47 mouse cellular contexts compared by ENCODE assay signal in genomic region chr11:104164257-104164656, GRCm38 (mm10). TPM values are rescaled to one million over a fixed set of nuclear protein-coding genes. Genes with fewer than 3 reads are reported as not detected.
"Had no signal": no experiment of that assay in that cellular context is flagged by ENCODE, and none has a peak within 500 bp of the region (broad histone marks: within the 10 kb centered on the region; RNA-seq: fewer than 3 reads in every experiment).

No protein-coding gene starts in this region.

- H3K27ac ChIP-seq: limb, embryonic 10.5 days; limb, embryonic 12.5 days; limb, embryonic 13.5 days; limb, embryonic 15.5 days; liver, embryonic 12.5 days; liver, embryonic 13.5 days; liver, embryonic 14.5 days; liver, embryonic 15.5 days; lung, embryonic 15.5 days; macrophage; midbrain, embryonic 10.5 days; midbrain, embryonic 12.5 days; midbrain, embryonic 13.5 days; midbrain, embryonic 15.5 days; neural tube, embryonic 12.5 days had no signal

- H3K36me3 ChIP-seq: limb, embryonic 10.5 days; limb, embryonic 12.5 days; limb, embryonic 13.5 days; limb, embryonic 15.5 days; liver, embryonic 12.5 days; liver, embryonic 13.5 days; liver, embryonic 15.5 days; lung, embryonic 15.5 days; midbrain, embryonic 10.5 days; midbrain, embryonic 12.5 days; midbrain, embryonic 13.5 days; midbrain, embryonic 15.5 days; neural tube, embryonic 12.5 days had no signal

- H3K9me3 ChIP-seq: limb, embryonic 10.5 days; limb, embryonic 12.5 days; limb, embryonic 13.5 days; limb, embryonic 15.5 days; liver, embryonic 12.5 days; liver, embryonic 13.5 days; liver, embryonic 15.5 days; lung, embryonic 15.5 days; megakaryocyte, embryonic 14.5 days; midbrain, embryonic 10.5 days; midbrain, embryonic 12.5 days; midbrain, embryonic 13.5 days; midbrain, embryonic 15.5 days; neural tube, embryonic 12.5 days had no signal

- H3K4me3 ChIP-seq: limb, embryonic 10.5 days; limb, embryonic 12.5 days; limb, embryonic 13.5 days; limb, embryonic 15.5 days; liver, embryonic 12.5 days; liver, embryonic 13.5 days; liver, embryonic 15.5 days; lung, embryonic 15.5 days; megakaryocyte, embryonic 14.5 days; midbrain, embryonic 10.5 days; midbrain, embryonic 12.5 days; midbrain, embryonic 13.5 days; midbrain, embryonic 15.5 days; myocyte; neural tube, embryonic 12.5 days had no signal

- ATAC-seq: liver, embryonic 12.5 days; liver, postnatal 0 days; lung, postnatal 0 days; midbrain, embryonic 13.5 days; midbrain, embryonic 15.5 days; midbrain, embryonic 16.5 days had no signal

- H3K4me1 ChIP-seq: limb, embryonic 12.5 days; limb, embryonic 13.5 days; limb, embryonic 15.5 days; liver, embryonic 12.5 days; liver, embryonic 13.5 days; liver, embryonic 15.5 days; lung, embryonic 15.5 days; megakaryocyte, embryonic 14.5 days; midbrain, embryonic 10.5 days; midbrain, embryonic 12.5 days; midbrain, embryonic 13.5 days; neural tube, embryonic 12.5 days had no signal

- H3K9ac ChIP-seq: limb, embryonic 12.5 days; limb, embryonic 13.5 days; limb, embryonic 15.5 days; liver, embryonic 12.5 days; liver, embryonic 13.5 days; liver, embryonic 14.5 days; liver, embryonic 15.5 days; liver, postnatal 0 days; lung, embryonic 14.5 days; lung, embryonic 15.5 days; midbrain, embryonic 12.5 days; midbrain, embryonic 13.5 days; midbrain, embryonic 15.5 days; neural tube, embryonic 12.5 days had no signal

- H3K4me2 ChIP-seq: limb, embryonic 12.5 days; limb, embryonic 13.5 days; limb, embryonic 15.5 days; liver, embryonic 11.5 days; liver, embryonic 12.5 days; liver, embryonic 13.5 days; liver, embryonic 15.5 days; lung, embryonic 14.5 days; lung, embryonic 15.5 days; midbrain, embryonic 11.5 days; midbrain, embryonic 12.5 days; midbrain, embryonic 13.5 days; midbrain, embryonic 15.5 days; neural tube, embryonic 12.5 days had no signal

- DNase-seq: left cerebral cortex, postnatal 4 days; liver; liver, embryonic 13.5 days; liver, postnatal 0 days; lung, adult 18-20 months; lung, adult 2 months; lung, embryonic 14.5 days; lung, postnatal 10 days; lung, postnatal 14 days; lung, postnatal 36 days; lung, postnatal 4 days; midbrain, embryonic 14.5 days had no signal

- H3K27me3 ChIP-seq: limb, embryonic 15.5 days; lung, embryonic 15.5 days; midbrain, embryonic 12.5 days; midbrain, embryonic 13.5 days; midbrain, embryonic 15.5 days; neural tube, embryonic 12.5 days had no signal

RNA-seq across cellular contexts. Expression of gene Sppl2c, which starts 21.9 kb away (rescaled TPM):
- total RNA-seq: left cerebral cortex, postnatal 10 days; left cerebral cortex, postnatal 14 days; left cerebral cortex, postnatal 25 days; left cerebral cortex, postnatal 36 days; left cerebral cortex, postnatal 4 days; liver, adult 2 months; megakaryocyte progenitor cell, adult 5-6 weeks; megakaryocyte, adult 5-6 weeks; megakaryocyte-erythroid progenitor cell, adult 5-6 weeks; midbrain, postnatal 0 days; monocyte, adult 5-6 weeks had no signal
- polyA plus RNA-seq: limb, embryonic 10.5 days; limb, embryonic 11.5 days; limb, embryonic 12.5 days; limb, embryonic 13.5 days; limb, embryonic 14.5 days; limb, embryonic 15.5 days; liver, adult 2 months; liver, embryonic 11.5 days; liver, embryonic 12.5 days; liver, embryonic 13.5 days; liver, embryonic 14.5 days; liver, embryonic 15.5 days; liver, embryonic 16.5 days; liver, postnatal 0 days; lung, adult 2 months; lung, embryonic 14.5 days; lung, embryonic 15.5 days; lung, embryonic 16.5 days; lung, postnatal 0 days; macrophage; midbrain, embryonic 10.5 days; midbrain, embryonic 11.5 days; midbrain, embryonic 12.5 days; midbrain, embryonic 13.5 days; midbrain, embryonic 14.5 days; midbrain, embryonic 15.5 days; midbrain, embryonic 16.5 days; midbrain, postnatal 0 days; myocyte; neural tube, embryonic 11.5 days; neural tube, embryonic 12.5 days had no signal

RNA-seq across cellular contexts. Expression of gene Crhr1, which starts 31.6 kb away (rescaled TPM):
- total RNA-seq: liver, adult 2 months; megakaryocyte progenitor cell, adult 5-6 weeks; megakaryocyte, adult 5-6 weeks; megakaryocyte-erythroid progenitor cell, adult 5-6 weeks; monocyte, adult 5-6 weeks had no signal
- polyA plus RNA-seq: limb, embryonic 15.5 days; liver, embryonic 11.5 days; liver, embryonic 12.5 days; liver, embryonic 13.5 days; liver, embryonic 14.5 days; liver, embryonic 15.5 days; liver, embryonic 16.5 days; liver, postnatal 0 days; lung, adult 2 months; lung, embryonic 14.5 days; lung, embryonic 15.5 days; lung, embryonic 16.5 days; lung, postnatal 0 days; macrophage; myocyte had no signal
